Mouse (Mus musculus): ENCODE measurements around the gene Usp46. TPM values are rescaled to one million over a fixed set of nuclear protein-coding genes. Genes with fewer than 3 reads are reported as not detected.

Usp46 gene
- total and polyA plus RNA-seq, 3 experiments: 1.7 to 22.5 (median 16.3) TPM

- Histone ChIP-seq H3K36me3 (replicated peaks) (peaks cover 83% of the 10 kb centered on the region), H3K4me1 (ENCODE audit: insufficient read depth, low read depth, low read length) (peaks cover 2% of the 10 kb centered on the region; the same call in 1 of the 2 replicates), H3K27me3 (ENCODE audit: insufficient read depth, low read length) (no peaks in the 10 kb centered on the region), H3K4me3 (ENCODE audit: low read depth, low read length) (no peak overlapping the region), H3K9me3 (replicated peaks) (no peaks in the 10 kb centered on the region)
- no peak for ATAC-seq (ENCODE audit: extremely low read depth, insufficient number of reproducible peaks, low FRiP score, poor library complexity, severe bottlenecking)
- DNase-seq (ENCODE audit: low spot score): no peak
- TF ChIP-seq GATA1 (IDR thresholded peaks at IDR 0.05; ENCODE audit: borderline replicate concordance, low read length) (no peak), TAL1 (conservative IDR thresholded peaks at IDR 0.05; ENCODE audit: low read depth, low read length) (no peak), CTCF (IDR thresholded peaks at IDR 0.05; ENCODE audit: low read depth, low read length) (no peak), POLR2AphosphoS5 (IDR thresholded peaks at IDR 0.05; ENCODE audit: insufficient replicate concordance, low read depth, low read length) (no peak), GATA2 (IDR thresholded peaks at IDR 0.05; ENCODE audit: borderline replicate concordance, low read depth, low read length) (no peak)
Measured at GRCm38 (mm10) chr5:74028221-74028620, 40.0 kb downstream of the Usp46 start.

GRCm38 (mm10) chr5:74020506-74020905 lies 47.7 kb downstream of the Usp46 start:
- H3K27me3 ChIP-seq (ENCODE audit: insufficient read depth, low read length): no peaks in the 10 kb centered on the region
- H3K36me3 ChIP-seq (replicated peaks): peaks cover 85% of the 10 kb centered on the region
- no peak overlapping the region for H3K4me3 ChIP-seq (ENCODE audit: low read depth, low read length)
- no peak for ATAC-seq (ENCODE audit: extremely low read depth, insufficient number of reproducible peaks, low FRiP score, poor library complexity, severe bottlenecking)
- H3K4me1 ChIP-seq (ENCODE audit: insufficient read depth, low read depth, low read length): peaks cover 9% of the 10 kb centered on the region; the same call in 1 of the 2 replicates
- peaks cover 4% of the 10 kb centered on the region for H3K9me3 ChIP-seq (replicated peaks)
- no peak for TF ChIP-seq GATA1 (IDR thresholded peaks at IDR 0.05; ENCODE audit: borderline replicate concordance, low read length)
- TF ChIP-seq CTCF (IDR thresholded peaks at IDR 0.05; ENCODE audit: low read depth, low read length): no peak
- no peak for TF ChIP-seq POLR2AphosphoS5 (IDR thresholded peaks at IDR 0.05; ENCODE audit: insufficient replicate concordance, low read depth, low read length)
- TF ChIP-seq GATA2 (IDR thresholded peaks at IDR 0.05; ENCODE audit: borderline replicate concordance, low read depth, low read length): no peak
- no peak for DNase-seq (ENCODE audit: low spot score)

- no peak for ATAC-seq (ENCODE audit: extremely low read depth, insufficient number of reproducible peaks, low FRiP score, poor library complexity, severe bottlenecking)
- Histone ChIP-seq H3K4me3 (ENCODE audit: low read depth, low read length) (no peak overlapping the region), H3K27me3 (ENCODE audit: insufficient read depth, low read length) (no peaks in the 10 kb centered on the region), H3K36me3 (replicated peaks) (peaks cover 87% of the 10 kb centered on the region), H3K9me3 (replicated peaks) (peaks cover 4% of the 10 kb centered on the region), H3K4me1 (ENCODE audit: insufficient read depth, low read depth, low read length) (peaks cover 9% of the 10 kb centered on the region; the same call in 1 of the 2 replicates)
- no peak for DNase-seq (ENCODE audit: low spot score)
- TF ChIP-seq GATA2 (IDR thresholded peaks at IDR 0.05; ENCODE audit: borderline replicate concordance, low read depth, low read length): no peak
- no peak for TF ChIP-seq GATA1 (IDR thresholded peaks at IDR 0.05; ENCODE audit: borderline replicate concordance, low read length)
- no peak for TF ChIP-seq TAL1 (conservative IDR thresholded peaks at IDR 0.05; ENCODE audit: low read depth, low read length)
- no peak for TF ChIP-seq POLR2AphosphoS5 (IDR thresholded peaks at IDR 0.05; ENCODE audit: insufficient replicate concordance, low read depth, low read length)
- no peak for TF ChIP-seq CTCF (IDR thresholded peaks at IDR 0.05; ENCODE audit: low read depth, low read length)
Measured at GRCm38 (mm10) chr5:74018870-74019565, 49.2 kb downstream of the Usp46 start.

- Histone ChIP-seq H3K27me3 (ENCODE audit: insufficient read depth, low read length) (no peaks in the 10 kb centered on the region), H3K36me3 (replicated peaks) (peaks cover 88% of the 10 kb centered on the region), H3K9me3 (replicated peaks) (peaks cover 4% of the 10 kb centered on the region), H3K4me3 (ENCODE audit: low read depth, low read length) (no peak overlapping the region), H3K4me1 (ENCODE audit: insufficient read depth, low read depth, low read length) (peaks cover 9% of the 10 kb centered on the region; the same call in 1 of the 2 replicates)
- no peak for ATAC-seq (ENCODE audit: extremely low read depth, insufficient number of reproducible peaks, low FRiP score, poor library complexity, severe bottlenecking)
- DNase-seq (ENCODE audit: low spot score): no peak
- no peak for TF ChIP-seq GATA2 (IDR thresholded peaks at IDR 0.05; ENCODE audit: borderline replicate concordance, low read depth, low read length)
- TF ChIP-seq CTCF (IDR thresholded peaks at IDR 0.05; ENCODE audit: low read depth, low read length): no peak
Measured at GRCm38 (mm10) chr5:74017488-74017887, 50.7 kb downstream of the Usp46 start.

DNA sequence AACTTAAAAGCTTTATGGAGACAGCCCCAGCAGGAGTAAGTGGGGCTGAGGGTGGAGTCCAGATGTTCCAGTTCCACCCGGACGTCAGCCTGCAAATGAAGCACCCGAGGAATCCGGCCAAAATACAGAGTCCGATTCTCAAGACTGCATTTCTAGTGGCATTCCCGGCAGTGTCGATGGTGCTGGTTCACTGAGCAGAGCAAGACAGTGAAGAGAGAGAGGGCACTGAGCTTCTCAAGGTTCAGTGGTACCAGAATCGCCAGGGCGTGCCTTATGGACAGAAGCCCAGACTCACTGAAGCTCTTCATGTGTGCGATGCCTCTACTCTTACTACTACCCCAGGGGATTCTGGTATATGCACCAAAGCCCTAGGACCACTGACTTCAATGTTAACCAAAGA lies 56.6 kb downstream of the Usp46 start:
- Histone ChIP-seq H3K36me3 (replicated peaks) (peaks cover 95% of the 10 kb centered on the region), H3K9me3 (replicated peaks) (no peaks in the 10 kb centered on the region), H3K4me3 (ENCODE audit: low read depth, low read length) (no peak overlapping the region), H3K4me1 (ENCODE audit: insufficient read depth, low read depth, low read length) (no peaks in the 10 kb centered on the region; the same call in 1 of the 2 replicates), H3K27me3 (ENCODE audit: insufficient read depth, low read length) (no peaks in the 10 kb centered on the region)
- DNase-seq (ENCODE audit: low spot score) (no peak), ATAC-seq (ENCODE audit: extremely low read depth, insufficient number of reproducible peaks, low FRiP score, poor library complexity, severe bottlenecking) (no peak)
- TF ChIP-seq TAL1 (conservative IDR thresholded peaks at IDR 0.05; ENCODE audit: low read depth, low read length): no peak
- no peak for TF ChIP-seq GATA2 (IDR thresholded peaks at IDR 0.05; ENCODE audit: borderline replicate concordance, low read depth, low read length)
- TF ChIP-seq GATA1 (IDR thresholded peaks at IDR 0.05; ENCODE audit: borderline replicate concordance, low read length): no peak

DNA sequence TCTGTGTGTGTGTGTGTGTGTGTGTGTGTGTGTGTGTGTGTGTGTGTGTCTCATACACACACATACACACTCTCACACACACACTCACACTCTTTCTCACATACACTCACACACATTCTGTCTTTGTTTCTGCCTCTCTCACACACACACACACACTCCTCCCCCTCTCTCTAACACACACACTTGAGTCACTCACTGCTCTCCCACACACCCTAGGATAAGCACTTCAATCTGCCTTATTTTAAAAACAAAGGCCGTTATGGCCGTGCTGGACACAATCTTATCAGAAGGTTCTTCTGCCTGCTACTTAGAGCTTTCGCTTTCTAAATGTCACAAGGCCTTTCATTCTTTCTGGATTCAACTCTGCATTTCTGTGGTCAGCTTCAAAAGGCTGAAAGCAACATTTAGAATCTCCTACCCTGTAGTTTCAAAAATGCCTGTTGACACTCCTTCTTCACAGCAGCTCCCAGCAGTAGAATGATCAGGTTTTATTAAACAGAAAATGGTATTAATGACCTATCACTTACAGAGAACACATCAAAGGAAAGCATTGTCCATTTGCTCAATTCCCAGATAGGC lies 60.6 kb downstream of the Usp46 start:
- no peak for ATAC-seq (ENCODE audit: extremely low read depth, insufficient number of reproducible peaks, low FRiP score, poor library complexity, severe bottlenecking)
- Histone ChIP-seq H3K27me3 (ENCODE audit: insufficient read depth, low read length) (no peaks in the 10 kb centered on the region), H3K36me3 (replicated peaks) (peaks cover 90% of the 10 kb centered on the region), H3K4me1 (ENCODE audit: insufficient read depth, low read depth, low read length) (peaks cover 6% of the 10 kb centered on the region; the same call in 1 of the 2 replicates), H3K9me3 (replicated peaks) (no peaks in the 10 kb centered on the region), H3K4me3 (ENCODE audit: low read depth, low read length) (no peak overlapping the region)
- DNase-seq (ENCODE audit: low spot score): no peak
- TF ChIP-seq TAL1 (conservative IDR thresholded peaks at IDR 0.05; ENCODE audit: low read depth, low read length) (no peak), GATA1 (IDR thresholded peaks at IDR 0.05; ENCODE audit: borderline replicate concordance, low read length) (no peak), GATA2 (IDR thresholded peaks at IDR 0.05; ENCODE audit: borderline replicate concordance, low read depth, low read length) (no peak), POLR2AphosphoS5 (IDR thresholded peaks at IDR 0.05; ENCODE audit: insufficient replicate concordance, low read depth, low read length) (no peak), CTCF (IDR thresholded peaks at IDR 0.05; ENCODE audit: low read depth, low read length) (no peak)

Measured in G1E (cell line).